Mouse (Mus musculus) ES-E14 (cell line): Measurements from ENCODE around the gene Jmy.

Source experiments
- CHD2 ChIP-seq: IDR thresholded peaks from 2 replicates; pipeline ENCODE4 v1.6.1; 2014; ENCODE audit warnings: mild to moderate bottlenecking, low read depth, low read length, inconsistent platforms
- ZC3H11A ChIP-seq: IDR thresholded peaks from 2 replicates; pipeline ENCODE4 v1.6.1; 2012; ENCODE audit warnings: low read depth, mild to moderate bottlenecking, inconsistent platforms, low read length, borderline replicate concordance
- ZNF384 ChIP-seq: IDR thresholded peaks from 2 replicates; pipeline ENCODE4 v1.6.1; 2012; ENCODE audit warnings: low read depth, low read length, inconsistent platforms

DNA sequence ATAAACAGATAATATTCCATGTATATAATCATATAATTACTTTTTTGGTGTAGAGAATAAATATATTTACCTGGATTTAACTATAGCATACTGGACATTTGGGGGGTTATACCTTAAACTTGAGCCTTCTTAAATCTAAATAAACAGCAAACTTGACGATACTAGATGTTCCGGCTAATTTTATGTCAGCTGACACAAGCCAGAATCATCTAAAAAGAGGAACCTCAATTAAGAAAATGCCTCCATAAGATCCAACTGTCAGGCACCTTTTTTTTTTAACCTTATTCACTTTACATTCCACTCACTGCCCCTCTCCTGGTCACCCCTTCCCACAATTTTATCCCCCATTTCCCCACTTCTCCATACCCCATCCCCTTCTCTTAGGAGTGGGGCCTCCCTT, 116.0 kb downstream of the Jmy start:
- TF ChIP-seq ZNF384, result no peak
- TF ChIP-seq ZC3H11A, result no peak
- TF ChIP-seq CHD2, result no peak
